Mouse (Mus musculus) mouse trophoblast stem cell (cell line): ENCODE results near the gene 2410004B18Rik.

Source experiments
- in situ Hi-C, 2 experiments: fragments of 300-500 bp; cut with MseI, MboI; formaldehyde crosslinking; loops; 2 replicates in 1 of 2; 3 replicates in 1 of 2; pipeline ENCODE4 v1.15.1; 2025

Gene 2410004B18Rik

DNA sequence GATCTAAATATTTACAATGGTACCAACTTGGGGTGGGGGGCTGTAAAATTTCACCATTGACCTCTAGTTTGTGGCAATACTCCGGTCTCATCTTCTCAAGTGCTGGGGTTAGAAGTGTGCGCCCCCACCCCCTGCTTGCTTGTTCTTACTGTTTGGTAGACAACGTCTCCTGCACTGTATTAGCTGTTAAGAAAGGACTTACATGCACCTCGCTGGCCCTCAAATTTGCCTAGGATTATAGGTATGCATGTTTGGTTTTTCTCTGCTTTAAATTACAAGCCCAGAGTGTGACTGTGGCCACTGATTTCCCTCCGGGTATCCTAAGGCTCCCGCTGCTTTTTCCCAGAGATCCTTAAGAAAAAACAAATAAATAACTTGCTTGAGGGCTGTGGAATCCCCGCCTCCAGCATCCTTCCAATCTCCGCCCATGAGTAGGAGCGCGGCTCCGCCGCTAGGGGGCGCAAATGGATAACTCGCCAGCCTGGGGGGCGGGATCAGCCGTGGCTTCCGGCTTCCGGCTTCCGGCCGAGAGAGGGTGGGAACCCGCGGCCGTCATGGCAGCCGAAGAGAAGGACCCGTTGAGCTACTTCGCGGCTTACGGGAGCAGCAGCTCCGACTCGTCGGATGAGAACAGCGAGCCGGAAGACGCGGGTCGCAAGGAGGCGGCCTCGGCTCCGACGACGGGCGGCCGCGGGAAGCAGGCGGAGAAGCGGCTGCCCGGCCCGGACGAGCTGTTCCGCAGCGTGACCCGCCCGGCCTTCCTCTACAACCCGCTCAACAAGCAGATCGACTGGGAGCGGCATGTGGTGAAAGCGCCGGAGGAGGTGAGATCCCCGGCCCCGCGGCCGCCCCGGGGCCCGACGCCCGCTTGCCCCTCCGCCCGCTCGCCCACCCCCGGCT, at the start of gene 2410004B18Rik:
Gene 2410004B18Rik, plus strand, starts transcription at position 510 of the 900 bp plus-strand sequence.
- in situ Hi-C loops, result no loop called here

DNA sequence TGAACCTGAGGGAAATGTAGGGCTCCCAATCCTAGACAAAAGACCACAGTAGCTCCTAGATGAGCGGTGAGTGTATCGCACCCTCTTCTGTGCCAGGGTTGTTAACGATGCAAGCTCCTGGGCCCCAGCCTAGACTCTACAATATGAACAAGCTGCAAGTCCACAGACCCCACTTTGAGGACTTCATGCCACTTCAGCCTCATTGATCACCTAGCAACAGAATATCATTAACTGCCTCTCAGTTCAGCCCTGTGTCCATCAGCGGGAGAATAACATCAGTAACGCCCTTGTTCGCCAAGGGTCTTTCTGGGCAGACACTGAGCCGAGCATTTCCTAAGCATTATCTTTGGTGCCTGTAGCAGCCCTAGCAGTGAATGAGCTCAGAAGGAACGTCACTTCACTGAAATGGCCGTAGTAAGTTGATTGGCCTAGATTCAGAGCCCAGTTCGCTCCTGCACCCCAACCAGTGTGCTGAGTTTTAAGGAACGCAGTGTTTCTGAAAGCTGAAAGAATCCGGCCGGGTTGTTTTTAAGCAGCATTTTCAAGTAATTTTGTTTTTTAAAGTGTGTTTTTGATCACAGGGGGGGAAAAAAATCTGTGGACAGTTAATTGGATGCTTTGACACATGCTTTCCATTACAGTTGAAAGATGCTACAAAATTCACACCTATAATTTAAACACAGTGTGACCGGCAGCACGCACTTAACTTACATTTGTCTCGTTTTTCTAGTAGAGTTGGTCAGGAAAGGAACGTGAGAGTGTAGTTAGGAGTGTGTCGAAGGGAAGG, 47.3 kb upstream of the 2410004B18Rik start:
- in situ Hi-C loops, result no loop called here

DNA sequence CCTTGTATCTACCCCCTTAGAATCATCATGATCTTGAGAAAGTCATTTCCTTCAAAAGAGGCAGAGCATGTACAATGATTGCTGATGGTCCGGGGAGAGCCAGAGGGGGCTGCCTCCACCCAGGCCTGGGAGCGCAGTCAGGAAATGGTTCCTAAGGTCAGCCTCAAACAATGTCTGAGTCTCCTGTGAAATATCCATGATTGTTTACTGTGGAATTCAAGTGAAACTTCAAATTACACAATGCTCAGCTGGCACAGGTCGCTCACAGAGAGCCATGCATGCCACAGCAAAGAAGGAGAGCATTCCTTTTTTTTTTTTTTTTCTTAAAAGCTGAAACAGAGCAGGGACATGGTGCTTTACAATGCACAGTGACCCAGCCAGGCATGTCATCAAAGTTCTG, 45.4 kb upstream of the 2410004B18Rik start:
- in situ Hi-C loops, result no loop called here

GRCm38 (mm10) chr3:145894131-145894530, 43.7 kb upstream of the 2410004B18Rik start:
- in situ Hi-C loops, result no loop called here

DNA sequence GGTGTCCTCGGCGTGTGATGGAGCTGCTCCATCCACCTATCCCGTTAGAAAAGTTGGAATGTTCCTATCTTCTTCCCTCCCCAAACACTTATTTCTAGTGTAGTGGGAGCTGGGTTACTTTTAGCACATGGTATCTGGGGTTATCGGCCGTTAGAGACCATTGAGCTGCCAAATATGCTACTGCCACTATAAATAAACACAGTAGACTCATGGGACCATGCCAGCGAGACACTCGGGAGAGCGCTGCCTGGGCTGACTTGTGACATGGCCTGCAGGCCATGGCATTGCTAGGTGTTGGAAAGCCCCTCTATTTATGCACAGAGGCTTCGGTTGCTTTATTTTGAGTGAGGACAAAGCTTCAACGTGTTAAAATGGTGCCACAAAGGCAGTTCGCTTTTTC, 40.1 kb upstream of the 2410004B18Rik start:
- in situ Hi-C loops, result no loop called here

- in situ Hi-C loops, result loop anchor here (25.0 kb wide), 2 partner anchors 288 to 488 kb away; no protein-coding TSS in a partner anchor
Observed at GRCm38 (mm10) chr3:145899832-145900231, 38.0 kb upstream of the 2410004B18Rik start.

DNA sequence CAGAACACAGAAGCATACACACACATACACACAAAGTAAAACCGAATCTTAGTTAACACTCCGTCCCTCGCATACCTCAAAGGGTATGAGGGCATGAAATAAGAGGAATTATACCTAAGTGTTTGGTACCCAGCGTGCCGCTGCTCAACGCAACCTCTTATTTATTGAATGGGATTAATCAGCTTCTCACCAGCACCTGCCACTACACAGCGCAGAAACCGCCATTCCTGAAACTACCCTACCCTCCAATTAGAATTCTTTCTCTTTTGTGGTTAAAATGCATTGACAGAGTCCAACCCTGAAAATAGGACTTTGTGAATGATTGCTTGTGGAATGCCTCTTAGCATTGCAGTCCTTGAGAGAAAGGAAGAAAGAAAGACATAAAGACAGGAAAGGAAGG, 34.3 kb upstream of the 2410004B18Rik start:
- in situ Hi-C loops, result loop anchor here (25.0 kb wide), 2 partner anchors 291 to 491 kb away; no protein-coding TSS in a partner anchor

- in situ Hi-C loops, result loop anchor here (25.0 kb wide), 2 partner anchors 293 to 493 kb away; no protein-coding TSS in a partner anchor
Observed at GRCm38 (mm10) chr3:145904850-145905776, 32.7 kb upstream of the 2410004B18Rik start.

DNA sequence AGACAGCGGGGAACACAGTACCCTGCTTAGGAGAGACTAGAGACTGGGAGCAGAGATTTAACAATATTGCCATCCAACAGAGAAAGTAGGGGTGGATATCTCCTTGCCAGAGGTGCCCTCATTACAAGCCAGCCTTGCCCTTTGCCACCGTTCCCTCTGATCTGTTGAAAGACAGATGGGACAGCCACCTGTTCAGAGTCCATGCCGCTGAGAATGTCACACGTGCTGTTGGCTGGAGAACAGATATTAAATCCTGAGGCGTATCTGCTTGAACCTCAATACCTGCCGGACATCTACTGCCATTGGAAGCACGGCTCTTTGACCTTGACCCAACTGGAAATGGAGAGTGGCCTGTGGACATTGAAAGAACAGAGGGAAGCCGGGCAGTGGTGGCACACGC, 31.2 kb upstream of the 2410004B18Rik start:
- in situ Hi-C loops, result loop anchor here (25.0 kb wide), 2 partner anchors 294 to 494 kb away; no protein-coding TSS in a partner anchor

DNA sequence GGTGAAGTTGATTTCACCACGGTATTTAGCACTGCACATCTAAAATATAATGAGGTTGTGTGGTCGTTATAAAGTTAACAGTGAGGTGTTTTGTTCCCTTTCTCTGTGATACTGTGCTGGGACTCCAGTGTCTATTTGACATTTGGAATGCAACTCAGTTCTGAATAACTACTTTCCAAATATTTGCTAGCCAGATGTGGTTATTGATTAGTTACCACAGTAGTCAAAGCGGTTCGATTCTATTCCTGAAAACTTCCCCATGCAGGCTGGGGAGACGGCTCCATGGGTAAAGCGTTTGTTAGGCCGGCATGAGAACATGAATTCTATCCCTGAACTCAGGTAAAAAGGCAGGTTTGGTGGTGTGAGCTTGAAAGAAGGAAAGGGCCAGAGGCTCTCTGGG, 25.3 kb upstream of the 2410004B18Rik start:
- in situ Hi-C loops, result loop anchor here (25.0 kb wide), 2 partner anchors 300 to 500 kb away; no protein-coding TSS in a partner anchor

DNA sequence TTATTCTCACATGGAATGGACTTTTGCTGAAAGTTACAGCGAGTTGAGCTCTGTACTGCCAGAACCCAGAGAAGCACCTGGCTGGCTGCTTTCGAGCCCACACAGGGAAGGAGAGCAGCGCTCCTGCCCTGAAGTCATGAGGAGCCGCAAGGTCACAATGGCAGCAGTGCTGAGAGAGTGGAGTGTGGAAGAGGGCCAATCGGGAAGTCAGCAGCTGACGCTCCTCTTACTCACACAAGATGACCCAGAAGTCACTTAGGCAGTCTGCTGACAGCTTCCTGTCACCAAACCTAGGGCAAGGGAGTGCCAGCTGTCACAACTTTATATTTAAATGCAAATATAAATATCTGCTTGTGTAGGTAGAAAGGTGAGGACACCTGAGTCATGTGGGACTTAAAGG, 24.6 kb upstream of the 2410004B18Rik start:
- in situ Hi-C loops, result loop anchor here (25.0 kb wide), 2 partner anchors 301 to 501 kb away; no protein-coding TSS in a partner anchor

GRCm38 (mm10) chr3:145913942-145914341, 23.9 kb upstream of the 2410004B18Rik start:
- in situ Hi-C loops, result loop anchor here (25.0 kb wide), 2 partner anchors 302 to 502 kb away; no protein-coding TSS in a partner anchor

DNA sequence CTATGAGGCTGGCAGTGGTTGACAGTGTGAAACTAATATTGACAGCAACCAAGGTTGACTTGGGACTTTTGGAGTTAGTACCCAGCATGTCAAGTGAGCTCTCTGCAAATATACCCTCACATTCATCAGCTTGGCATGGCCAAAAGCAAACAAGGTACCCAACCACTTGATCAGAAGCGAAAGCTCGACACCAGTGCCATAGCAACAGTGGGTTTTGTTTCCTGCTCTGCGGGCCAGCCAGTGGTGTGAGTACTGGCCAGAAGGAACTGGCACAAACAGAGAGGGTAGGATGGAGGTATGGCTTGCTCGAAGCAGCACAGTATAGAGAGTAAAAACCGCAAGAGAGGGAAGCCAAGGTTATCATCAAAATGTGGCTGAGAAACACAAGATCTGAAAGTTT, 21.4 kb upstream of the 2410004B18Rik start:
- in situ Hi-C loops, result loop anchor here (25.0 kb wide), 2 partner anchors 304 to 504 kb away; no protein-coding TSS in a partner anchor

GRCm38 (mm10) chr3:145916826-145917225, 21.0 kb upstream of the 2410004B18Rik start:
- in situ Hi-C loops, result loop anchor here (25.0 kb wide), 2 partner anchors 305 to 505 kb away; no protein-coding TSS in a partner anchor

GRCm38 (mm10) chr3:145922019-145922854, 15.6 kb upstream of the 2410004B18Rik start, which contains the start of gene Bcl10:
Gene Bcl10, plus strand, starts transcription at chr3:145922804.
- in situ Hi-C loops, result loop anchor here (25.0 kb wide), 2 partner anchors 310 to 510 kb away; no protein-coding TSS in a partner anchor

DNA sequence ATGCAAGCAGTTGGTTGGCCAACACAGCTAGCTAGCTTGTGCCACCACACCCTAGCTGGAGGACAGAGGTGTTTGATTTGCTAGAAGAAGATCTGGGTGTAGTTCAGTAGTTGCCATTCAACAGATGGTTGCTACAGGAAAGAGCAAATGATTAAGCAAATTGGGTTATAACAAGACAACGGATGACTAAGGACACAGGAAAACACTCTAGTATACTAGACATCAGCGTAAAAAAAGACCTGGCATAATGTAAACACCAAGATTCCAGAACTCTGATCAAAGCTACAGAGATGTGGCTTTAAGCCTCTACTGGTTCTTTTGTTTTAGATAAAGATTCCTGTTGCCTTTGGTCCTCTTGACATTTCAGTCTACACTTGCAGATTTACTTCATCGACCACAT, 14.8 kb upstream of the 2410004B18Rik start:
- in situ Hi-C loops, result loop anchor here (25.0 kb wide), 2 partner anchors 311 to 511 kb away; no protein-coding TSS in a partner anchor

DNA sequence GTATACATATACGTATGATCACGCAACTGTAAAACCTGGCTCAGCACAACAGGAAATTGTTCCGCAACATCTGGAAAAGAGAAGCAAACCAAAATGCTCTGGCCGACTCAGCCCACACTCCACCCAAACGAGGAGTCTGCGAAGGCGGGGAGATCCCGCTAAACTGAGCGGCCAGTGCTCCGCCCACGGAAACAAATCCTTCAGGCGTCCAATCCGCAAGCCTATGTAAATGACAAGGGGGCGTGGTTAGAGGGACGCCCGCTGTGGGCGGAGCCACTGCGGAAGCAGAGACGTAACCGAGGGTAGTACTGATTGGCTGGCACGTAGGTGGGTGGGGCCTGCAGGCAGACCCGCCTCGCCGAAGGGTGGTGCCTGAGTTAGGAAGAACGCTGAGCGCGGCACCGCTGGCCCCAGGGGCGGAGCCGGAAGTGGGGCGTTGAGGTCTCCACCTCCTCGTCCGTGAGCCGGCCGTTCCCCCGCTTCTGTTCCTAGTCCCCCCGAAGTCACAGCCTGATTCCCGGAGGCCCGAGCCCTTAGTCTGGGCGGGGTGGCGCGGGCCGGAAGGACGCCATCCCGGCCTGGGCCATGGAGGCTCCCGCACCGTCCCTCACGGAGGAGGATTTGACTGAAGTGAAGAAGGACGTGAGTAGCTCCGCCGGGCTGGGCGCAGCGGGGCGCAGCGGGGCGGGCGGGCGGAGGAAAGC, 13.8 kb upstream of the 2410004B18Rik start:
- in situ Hi-C loops, result loop anchor here (25.0 kb wide), 2 partner anchors 312 to 512 kb away; no protein-coding TSS in a partner anchor

DNA sequence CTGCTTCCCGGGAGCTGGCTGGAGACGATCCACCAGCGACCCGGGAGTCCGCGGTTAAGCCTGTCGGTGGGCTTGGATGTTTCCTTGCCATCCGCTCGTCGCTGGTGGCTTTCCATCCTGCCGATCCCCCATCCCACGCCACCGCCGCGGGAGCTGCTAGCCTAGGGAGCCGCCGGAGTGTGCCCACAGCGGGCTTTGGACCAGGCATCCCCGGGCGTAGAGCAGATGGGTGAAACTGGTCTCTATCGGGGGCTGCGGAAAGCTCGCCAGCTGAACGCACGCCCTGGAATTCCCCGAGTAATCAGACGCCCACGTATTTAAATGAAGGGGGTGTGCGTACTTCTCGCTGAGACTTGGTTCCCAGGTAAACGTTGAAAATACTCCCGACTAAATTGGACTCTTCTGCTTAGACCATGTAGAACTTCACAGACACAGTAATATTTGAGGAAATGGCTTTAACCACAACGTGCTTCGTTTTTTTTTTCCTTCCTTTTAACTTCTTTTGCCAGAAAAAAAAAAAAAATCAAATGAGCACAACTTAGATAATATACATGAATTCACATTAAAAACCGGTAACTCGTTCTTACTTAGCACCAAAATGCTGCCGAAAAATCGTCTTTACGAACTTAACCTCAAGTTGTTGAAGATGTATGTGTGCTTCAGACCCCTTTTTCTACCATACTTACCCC, 13.0 kb upstream of the 2410004B18Rik start:
- in situ Hi-C loops, result loop anchor here (25.0 kb wide), 2 partner anchors 312 to 512 kb away; no protein-coding TSS in a partner anchor
